Mouse (Mus musculus) left cerebral cortex, adult 8-10 months (tissue): ENCODE measurements at regions not wholly inside any gene's neighbourhood (a gene's known extent, or its start where the extent isn't known, plus 50 kb on each side); places are given as distances from the start of the nearest gene placed in this dataset.

Source experiments
- DNase-seq, 2 experiments: peaks; one replicate each; pipeline ENCODE4 v3.0.0; 2022; ENCODE audit warnings: low spot score in 2 of 2

GRCm38 (mm10) chr1:60823006-60823665, 63.7 kb upstream of the Ctla4 start:
- DNase-seq = peak in 1 of 2 experiments; percentile 43

GRCm38 (mm10) chr1:60824218-60825125, 62.3 kb upstream of the Ctla4 start:
- DNase-seq = no peak

- DNase-seq = no peak
Measured at GRCm38 (mm10) chr1:60825256-60826186, 61.3 kb upstream of the Ctla4 start.

- DNase-seq = no peak
Measured at GRCm38 (mm10) chr1:60826981-60827380, 59.8 kb upstream of the Ctla4 start.

- DNase-seq = no peak
Measured at GRCm38 (mm10) chr1:60828152-60828551, 58.6 kb upstream of the Ctla4 start.

GRCm38 (mm10) chr1:60829849-60830248, 57.0 kb upstream of the Ctla4 start:
- DNase-seq = no peak

- no peak for DNase-seq
Measured at GRCm38 (mm10) chr1:60833668-60834067, 53.1 kb upstream of the Ctla4 start.
